Mouse (Mus musculus): ENCODE results near the gene Cenpm. TPM values are rescaled to one million over a fixed set of nuclear protein-coding genes. Genes with fewer than 3 reads are reported as not detected.

Cenpm gene
- polyA plus RNA-seq, 1 experiment from 2014 or later = 64.9 TPM

DNA sequence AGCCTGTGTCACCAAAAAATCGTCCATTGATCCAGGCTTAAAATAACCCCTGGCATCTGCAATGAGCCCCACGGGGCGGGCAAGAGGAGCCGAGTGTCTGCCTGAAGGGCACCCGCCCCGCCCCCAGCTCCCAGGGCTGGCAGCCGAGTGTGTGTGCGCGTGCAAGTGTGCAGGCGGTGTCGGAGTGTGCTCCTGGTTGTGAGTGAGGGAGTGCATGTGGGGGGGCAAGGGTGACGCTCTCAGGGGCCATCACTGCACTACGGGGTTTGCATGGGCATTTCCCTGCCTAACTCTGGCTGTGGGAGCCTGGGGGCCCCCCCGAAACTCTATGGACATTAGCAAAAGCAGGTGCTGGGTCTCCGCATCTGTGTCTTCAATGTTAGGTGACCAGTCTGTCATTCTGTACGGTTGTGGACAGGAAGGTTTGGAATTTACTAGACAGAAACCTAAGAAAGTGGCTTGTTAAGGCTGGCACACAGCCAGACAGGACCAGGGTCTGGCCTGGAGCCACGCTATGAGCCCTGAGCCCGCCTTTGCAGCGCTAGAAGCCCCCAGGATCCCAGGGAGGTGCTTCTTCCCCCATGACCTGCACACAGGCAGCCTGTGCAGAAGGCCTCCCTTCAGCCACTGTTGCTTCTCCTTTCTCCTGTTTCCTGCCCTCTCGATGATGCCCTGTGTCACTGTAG is 28.3 kb downstream of the Cenpm start:
- ATAC-seq (replicated peaks; ENCODE audit: low FRiP score, low TSS enrichment, low read depth) (no peak), DNase-seq (ENCODE audit: low spot score) (no peak)
- Histone ChIP-seq H3K4me2 (ENCODE audit: low read length) (no peak overlapping the region), H3K4me1 (replicated peaks; ENCODE audit: control insufficient read depth, insufficient read depth, low read length) (peaks cover 11% of the 10 kb centered on the region), H3K27ac (ENCODE audit: low read depth) (no peak overlapping the region), H3K36me3 (ENCODE audit: control insufficient read depth, insufficient read depth, low read length) (no peaks in the 10 kb centered on the region), H3K4me3 (ENCODE audit: low read depth, low read length) (no peak overlapping the region), H3K9me3 (ENCODE audit: control insufficient read depth, low read length) (no peaks in the 10 kb centered on the region), H3K9ac (ENCODE audit: low read length) (no peak overlapping the region), H3K27me3 (replicated peaks; ENCODE audit: control insufficient read depth, insufficient read depth, low read length) (peaks cover 58% of the 10 kb centered on the region)
- 51% methylated on average over 20 of the region's 20 CpGs for WGBS

DNA sequence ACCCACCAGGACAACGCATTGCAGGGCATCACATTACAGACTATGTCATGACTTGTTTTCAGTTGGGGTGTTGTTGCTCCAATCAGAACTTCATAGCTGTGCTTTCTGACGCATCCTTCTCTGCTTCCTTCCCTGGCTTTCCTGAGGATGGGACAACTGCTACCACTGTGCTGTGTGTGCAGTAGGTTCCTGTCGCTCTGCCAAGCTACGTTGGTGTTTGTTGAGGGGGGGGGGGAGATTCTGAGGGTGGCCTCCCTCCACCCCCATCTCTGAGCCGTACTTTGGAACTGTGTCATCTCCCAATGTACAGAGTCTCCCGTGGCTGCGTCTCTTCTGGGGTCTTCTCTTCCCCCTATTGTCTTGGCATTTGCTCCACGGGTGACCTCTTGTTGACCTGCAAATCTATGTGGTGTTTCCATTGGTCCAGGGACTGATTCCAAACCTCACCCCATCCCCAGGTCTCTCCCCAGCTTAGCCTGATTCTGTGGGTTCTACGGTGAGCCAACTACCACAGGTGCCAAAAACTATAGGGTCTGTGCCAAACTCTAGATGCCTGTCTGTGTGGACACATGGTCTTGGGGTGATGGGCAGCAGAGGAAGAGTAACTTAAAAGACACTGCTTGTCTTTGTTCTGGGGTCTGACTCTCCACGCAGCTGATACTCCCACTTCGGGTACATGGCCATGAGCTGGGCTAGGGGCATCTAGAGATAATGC is 29.1 kb downstream of the Cenpm start:
- Histone ChIP-seq H3K4me1 (replicated peaks; ENCODE audit: control insufficient read depth, insufficient read depth, low read length) (peaks cover 11% of the 10 kb centered on the region), H3K36me3 (ENCODE audit: control insufficient read depth, insufficient read depth, low read length) (no peaks in the 10 kb centered on the region), H3K4me3 (ENCODE audit: low read depth, low read length) (no peak overlapping the region), H3K27ac (ENCODE audit: low read depth) (no peak overlapping the region), H3K9ac (ENCODE audit: low read length) (no peak overlapping the region), H3K9me3 (ENCODE audit: control insufficient read depth, low read length) (no peaks in the 10 kb centered on the region), H3K27me3 (replicated peaks; ENCODE audit: control insufficient read depth, insufficient read depth, low read length) (peaks cover 66% of the 10 kb centered on the region), H3K4me2 (ENCODE audit: low read length) (no peak overlapping the region)
- DNase-seq (ENCODE audit: low spot score) = no peak
- no peak for ATAC-seq (replicated peaks; ENCODE audit: low FRiP score, low TSS enrichment, low read depth)
- WGBS = 46% methylated on average over 11 of the region's 11 CpGs

DNA sequence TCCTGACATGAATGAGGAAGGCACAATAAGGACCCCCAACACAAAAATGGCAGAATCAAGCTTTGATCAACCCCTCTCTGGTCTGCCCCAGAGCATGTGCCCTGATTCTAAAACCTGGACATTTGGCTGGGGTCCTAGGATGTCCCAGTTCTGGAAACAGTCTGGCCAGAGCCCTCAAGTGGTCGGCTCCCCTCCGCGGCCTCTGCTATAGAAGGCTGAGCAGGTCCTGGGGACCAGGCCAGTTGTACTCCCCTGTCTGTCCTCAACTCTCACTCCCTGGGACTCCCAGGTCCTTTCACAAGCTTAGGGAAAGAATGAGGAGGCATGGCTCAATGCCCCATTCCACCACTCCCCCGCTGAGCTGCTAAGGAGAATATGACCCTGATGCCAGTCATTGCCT is 31.3 kb downstream of the Cenpm start:
- 21% methylated on average over 4 of the region's 4 CpGs for WGBS
- Histone ChIP-seq H3K4me1 (replicated peaks; ENCODE audit: control insufficient read depth, insufficient read depth, low read length) (peaks cover 11% of the 10 kb centered on the region), H3K9ac (ENCODE audit: low read length) (no peak overlapping the region), H3K4me3 (ENCODE audit: low read depth, low read length) (no peak overlapping the region), H3K27ac (ENCODE audit: low read depth) (no peak overlapping the region), H3K27me3 (replicated peaks; ENCODE audit: control insufficient read depth, insufficient read depth, low read length) (peaks cover 84% of the 10 kb centered on the region), H3K36me3 (ENCODE audit: control insufficient read depth, insufficient read depth, low read length) (no peaks in the 10 kb centered on the region), H3K9me3 (ENCODE audit: control insufficient read depth, low read length) (no peaks in the 10 kb centered on the region), H3K4me2 (ENCODE audit: low read length) (no peak overlapping the region)
- DNase-seq (ENCODE audit: low spot score) (no peak), ATAC-seq (replicated peaks; ENCODE audit: low FRiP score, low TSS enrichment, low read depth) (no peak)

DNA sequence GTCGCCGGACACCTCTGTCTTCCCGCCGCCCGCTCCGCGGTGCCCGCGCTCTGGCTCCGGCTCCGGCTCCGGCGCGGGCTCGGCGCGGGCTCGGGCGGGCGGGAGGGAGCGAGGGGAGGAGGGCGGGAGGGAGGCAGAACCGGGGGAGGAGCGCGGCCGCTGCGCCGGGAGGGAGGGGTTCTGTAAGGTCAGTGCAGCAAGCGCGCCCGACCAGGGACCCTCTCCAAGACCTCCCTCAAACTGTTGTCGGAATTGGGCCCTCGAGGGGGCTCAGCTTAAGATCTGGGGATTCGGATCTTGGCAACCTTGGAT is 31.8 kb downstream of the Cenpm start, which contains the start of gene Shisa8:
Gene Shisa8 (minus strand): TSS at position 64 of the 312 bp plus-strand sequence.
- H3K4me1 ChIP-seq (replicated peaks; ENCODE audit: control insufficient read depth, insufficient read depth, low read length) = peaks cover 11% of the 10 kb centered on the region
- H3K4me3 ChIP-seq (ENCODE audit: low read depth, low read length) = peak within 1 kb of the TSS; percentile 38
- ATAC-seq (replicated peaks; ENCODE audit: low FRiP score, low TSS enrichment, low read depth) = no peak
- H3K36me3 ChIP-seq (ENCODE audit: control insufficient read depth, insufficient read depth, low read length) = no peaks in the 10 kb centered on the region
- no peaks in the 10 kb centered on the region for H3K9me3 ChIP-seq (ENCODE audit: control insufficient read depth, low read length)
- H3K27ac ChIP-seq (ENCODE audit: low read depth) = no peak within 1 kb of the TSS
- 0% methylated on average over 15 of the region's 34 CpGs for WGBS
- H3K27me3 ChIP-seq (replicated peaks; ENCODE audit: control insufficient read depth, insufficient read depth, low read length) = peaks cover 90% of the 10 kb centered on the region
- H3K4me2 ChIP-seq (ENCODE audit: low read length) = peak within 1 kb of the TSS; percentile 73
- H3K9ac ChIP-seq (ENCODE audit: low read length) = peak within 1 kb of the TSS; percentile 20
- DNase-seq (ENCODE audit: low spot score) = no peak

DNA sequence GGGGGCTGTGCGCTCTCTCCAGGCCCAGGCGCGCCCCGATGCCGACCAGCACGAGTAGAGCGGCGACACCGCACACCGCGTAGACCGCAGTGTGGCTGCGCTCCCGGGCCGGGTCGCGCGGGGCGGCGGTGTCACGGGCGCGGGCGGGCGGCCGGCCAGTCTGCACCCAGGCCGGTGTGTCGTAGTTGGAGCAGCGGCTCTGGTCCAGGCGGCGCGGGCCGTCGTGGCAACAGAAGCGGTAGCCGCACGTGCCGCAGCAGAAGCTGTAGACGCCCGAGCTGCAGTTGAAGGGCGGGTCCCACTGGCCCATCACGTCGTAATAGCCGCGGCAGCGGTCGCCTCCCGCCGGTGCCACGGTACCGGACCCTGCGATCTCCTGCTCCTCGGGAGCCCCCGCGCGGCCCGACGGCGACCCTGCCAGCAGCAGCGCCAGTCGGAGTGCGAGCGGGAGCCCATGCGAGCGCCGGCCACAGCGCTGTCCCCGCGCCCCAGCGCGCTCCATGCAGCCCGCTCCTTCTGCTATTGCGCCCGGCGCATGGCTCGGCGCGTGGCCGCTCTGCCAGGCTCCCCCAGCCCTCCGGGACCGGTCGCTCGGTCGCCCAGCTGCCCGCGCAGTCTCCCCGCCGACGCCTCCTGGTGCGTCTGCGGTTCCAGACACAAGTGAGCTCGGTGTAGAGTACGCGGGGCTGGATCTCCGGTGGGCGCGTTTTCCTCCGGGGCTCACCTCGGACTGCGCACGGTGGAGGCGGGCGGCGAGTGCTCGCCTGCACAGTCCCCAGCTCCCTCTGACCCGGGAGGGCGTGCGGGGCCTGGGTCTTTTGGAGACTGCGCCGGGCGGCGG is 32.4 kb downstream of the Cenpm start:
- Histone ChIP-seq H3K4me3 (ENCODE audit: low read depth, low read length) (peak overlapping the region; percentile 38), H3K4me1 (replicated peaks; ENCODE audit: control insufficient read depth, insufficient read depth, low read length) (peaks cover 11% of the 10 kb centered on the region), H3K36me3 (ENCODE audit: control insufficient read depth, insufficient read depth, low read length) (no peaks in the 10 kb centered on the region), H3K27ac (ENCODE audit: low read depth) (no peak overlapping the region), H3K27me3 (replicated peaks; ENCODE audit: control insufficient read depth, insufficient read depth, low read length) (peaks cover 94% of the 10 kb centered on the region), H3K4me2 (ENCODE audit: low read length) (peak overlapping the region; percentile 73), H3K9me3 (ENCODE audit: control insufficient read depth, low read length) (no peaks in the 10 kb centered on the region), H3K9ac (ENCODE audit: low read length) (peak overlapping the region; percentile 20)
- ATAC-seq (replicated peaks; ENCODE audit: low FRiP score, low TSS enrichment, low read depth) = peak; percentile 47; the same call in 1 of the 2 replicates
- under 1% methylated on average over 110 of the region's 112 CpGs for WGBS
- DNase-seq (ENCODE audit: low spot score) = peak; percentile 71

DNA sequence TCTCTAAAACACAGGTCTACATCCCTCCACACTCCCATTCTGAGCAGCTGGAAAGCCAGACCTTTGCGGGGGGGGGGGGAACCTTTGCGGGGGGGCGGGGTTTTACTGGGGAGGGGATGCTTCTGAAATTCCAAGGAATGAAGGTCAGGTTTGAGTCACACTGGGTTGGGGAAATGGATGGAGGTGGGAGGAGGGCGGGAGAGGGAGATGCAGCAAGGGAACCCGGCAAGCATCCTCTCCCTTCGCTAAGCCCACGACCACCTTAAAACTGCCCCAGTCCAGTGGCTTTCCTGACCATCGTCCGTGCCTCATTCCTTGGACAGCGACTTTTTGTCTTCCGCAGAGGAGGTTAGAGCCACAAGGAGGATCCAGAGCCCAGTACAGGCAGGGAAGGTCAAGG is 33.3 kb downstream of the Cenpm start:
- H3K4me1 ChIP-seq (replicated peaks; ENCODE audit: control insufficient read depth, insufficient read depth, low read length) = peaks cover 11% of the 10 kb centered on the region
- no peak overlapping the region for H3K27ac ChIP-seq (ENCODE audit: low read depth)
- peaks cover 3% of the 10 kb centered on the region; the same call in 1 of the 2 replicates for H3K36me3 ChIP-seq (ENCODE audit: control insufficient read depth, insufficient read depth, low read length)
- no peak for DNase-seq (ENCODE audit: low spot score)
- no peak overlapping the region for H3K9ac ChIP-seq (ENCODE audit: low read length)
- no peak for ATAC-seq (replicated peaks; ENCODE audit: low FRiP score, low TSS enrichment, low read depth)
- WGBS = 4% methylated on average over 11 of the region's 11 CpGs
- peak overlapping the region; percentile 73 for H3K4me2 ChIP-seq (ENCODE audit: low read length)
- H3K4me3 ChIP-seq (ENCODE audit: low read depth, low read length) = peak overlapping the region; percentile 10; the same call in 1 of the 2 replicates
- no peaks in the 10 kb centered on the region for H3K9me3 ChIP-seq (ENCODE audit: control insufficient read depth, low read length)
- H3K27me3 ChIP-seq (replicated peaks; ENCODE audit: control insufficient read depth, insufficient read depth, low read length) = peaks cover 94% of the 10 kb centered on the region

DNA sequence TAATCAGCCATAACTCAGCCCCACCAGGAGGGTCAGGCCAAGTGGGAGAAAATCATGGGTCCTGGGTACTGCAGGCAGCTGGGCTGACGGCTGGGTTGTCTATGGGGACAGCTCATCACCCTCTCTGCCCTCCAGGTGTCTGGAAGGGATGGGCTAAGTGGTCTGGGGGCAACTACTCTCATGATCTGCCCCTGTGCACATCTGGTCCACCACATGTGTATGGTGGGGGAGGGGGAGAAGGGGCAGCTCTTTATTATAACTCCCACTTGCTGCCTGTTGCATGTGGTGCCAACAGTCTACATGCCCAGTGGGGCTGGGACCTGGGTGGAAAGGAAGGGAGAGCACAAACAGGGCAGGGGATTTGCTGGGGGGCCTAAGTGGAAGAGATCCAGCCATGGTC is 33.7 kb downstream of the Cenpm start:
- no peak overlapping the region for H3K4me2 ChIP-seq (ENCODE audit: low read length)
- no peaks in the 10 kb centered on the region for H3K9me3 ChIP-seq (ENCODE audit: control insufficient read depth, low read length)
- no peak for DNase-seq (ENCODE audit: low spot score)
- H3K4me1 ChIP-seq (replicated peaks; ENCODE audit: control insufficient read depth, insufficient read depth, low read length) = peaks cover 14% of the 10 kb centered on the region
- H3K4me3 ChIP-seq (ENCODE audit: low read depth, low read length) = no peak overlapping the region
- no peak for ATAC-seq (replicated peaks; ENCODE audit: low FRiP score, low TSS enrichment, low read depth)
- no peak overlapping the region for H3K27ac ChIP-seq (ENCODE audit: low read depth)
- no peak overlapping the region for H3K9ac ChIP-seq (ENCODE audit: low read length)
- peaks cover 8% of the 10 kb centered on the region for H3K36me3 ChIP-seq (ENCODE audit: control insufficient read depth, insufficient read depth, low read length)
- H3K27me3 ChIP-seq (replicated peaks; ENCODE audit: control insufficient read depth, insufficient read depth, low read length) = peaks cover 94% of the 10 kb centered on the region
- WGBS = 59% methylated on average over 1 of the region's 1 CpGs

DNA sequence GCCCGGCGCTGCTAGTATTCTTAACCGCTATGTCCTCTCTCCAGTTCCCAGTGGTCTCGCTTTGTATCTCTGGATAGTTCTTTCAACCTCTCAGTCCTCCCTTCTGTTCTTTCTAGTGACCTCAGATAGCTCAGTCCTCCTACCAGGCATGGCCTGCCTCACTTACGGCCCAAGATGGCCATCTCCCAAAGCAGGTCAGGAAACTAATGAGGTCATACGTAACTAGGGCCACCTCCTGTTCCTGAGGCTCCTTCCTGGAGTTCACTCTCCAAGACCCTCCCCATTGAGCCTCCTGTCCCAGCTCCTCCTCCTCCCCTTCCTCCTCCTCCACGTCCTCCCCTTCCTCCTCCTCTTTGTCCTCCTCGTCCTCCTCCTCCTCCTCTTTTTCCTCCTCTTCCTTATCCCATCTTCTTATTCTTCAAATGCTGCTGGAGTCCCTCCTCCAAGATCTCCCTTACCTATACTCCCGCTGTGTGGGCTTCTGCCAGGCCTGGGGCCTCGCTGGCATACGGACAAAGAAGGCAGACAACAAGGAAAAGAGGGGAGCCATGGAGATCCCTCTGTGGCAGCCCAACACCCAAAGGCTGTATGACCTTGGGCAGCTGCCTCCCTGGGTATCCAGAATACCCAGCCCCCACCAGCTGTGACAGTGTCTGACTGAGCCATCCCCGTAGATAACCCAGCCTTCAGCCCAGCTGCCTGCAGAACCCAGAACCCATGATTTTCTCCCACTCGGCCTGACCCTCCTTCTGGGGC is 35.1 kb downstream of the Cenpm start:
- Histone ChIP-seq H3K4me1 (replicated peaks; ENCODE audit: control insufficient read depth, insufficient read depth, low read length) (peaks cover 14% of the 10 kb centered on the region), H3K4me2 (ENCODE audit: low read length) (no peak overlapping the region), H3K27ac (ENCODE audit: low read depth) (no peak overlapping the region), H3K36me3 (ENCODE audit: control insufficient read depth, insufficient read depth, low read length) (peaks cover 20% of the 10 kb centered on the region), H3K27me3 (replicated peaks; ENCODE audit: control insufficient read depth, insufficient read depth, low read length) (peaks cover 84% of the 10 kb centered on the region), H3K9me3 (ENCODE audit: control insufficient read depth, low read length) (no peaks in the 10 kb centered on the region), H3K9ac (ENCODE audit: low read length) (no peak overlapping the region), H3K4me3 (ENCODE audit: low read depth, low read length) (no peak overlapping the region)
- DNase-seq (ENCODE audit: low spot score) (no peak), ATAC-seq (replicated peaks; ENCODE audit: low FRiP score, low TSS enrichment, low read depth) (no peak)
- WGBS = 80% methylated on average over 13 of the region's 13 CpGs

Data from intestine, embryonic 14.5 days (tissue).